Comparison of ENCODE assay signal across 21 mouse cellular contexts in the genomic region with DNA sequence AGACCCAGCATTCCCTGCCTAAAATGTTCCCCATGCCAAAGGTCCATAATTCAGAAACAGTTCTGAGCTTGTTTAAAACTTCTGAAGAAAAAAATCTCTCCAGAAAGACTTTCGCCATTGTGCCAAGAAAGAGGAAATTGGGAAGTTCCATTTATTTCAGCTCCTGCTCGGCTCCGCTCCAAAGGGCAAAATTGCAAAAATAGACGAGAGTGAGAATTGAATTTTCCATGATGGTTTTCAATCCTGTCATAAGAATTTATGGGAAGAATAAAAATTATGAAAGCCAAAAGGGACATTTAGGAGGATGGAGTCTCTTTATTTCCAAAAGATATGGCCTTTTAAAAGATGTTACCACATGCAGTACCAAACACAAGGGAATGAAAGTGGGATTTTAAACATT.
DNase-seq lines count a peak whose midpoint lies in the region; ATAC-seq lines count a peak whose summit lies in the region.
"Had no signal": no experiment of that assay in that cellular context is flagged by ENCODE, and none has a peak within 500 bp of the region (broad histone marks: within the 10 kb centered on the region; RNA-seq: fewer than 3 reads in every experiment).

No protein-coding gene starts in this region.

- no peak overlapping the region for H3K27ac ChIP-seq in heart, embryonic 10.5 days
- no peak overlapping the region for H3K27ac ChIP-seq in midbrain, embryonic 16.5 days (ENCODE audit: low read length)
- H3K27ac ChIP-seq: forebrain, embryonic 15.5 days; hindbrain, embryonic 12.5 days; limb, embryonic 15.5 days; liver, embryonic 14.5 days; midbrain, embryonic 12.5 days had no signal

- DNase-seq in heart, adult 11 months, result peak; percentile 92
- DNase-seq in heart, embryonic 10.5 days (ENCODE audit: low spot score), result no peak
- peak; percentile 15 for DNase-seq in kidney, postnatal 10 days
- DNase-seq in kidney, postnatal 4 days, result no peak
- DNase-seq in heart, postnatal 36 days, result peak; percentile 21 to 32
- DNase-seq in lung, postnatal 14 days, result peak; percentile 67
- no peak for DNase-seq in thymus, postnatal 25 days
- DNase-seq: adrenal gland, postnatal 14 days; cerebellum, adult 8-10 months; cerebellum, postnatal 36 days; kidney, adult 11 months; layer of hippocampus, adult 9-11 months; thymus, adult 18-20 months; thymus, postnatal 4 days had no signal

- H3K9ac ChIP-seq in midbrain, embryonic 16.5 days (ENCODE audit: low read depth, low read length), result no peak overlapping the region
- H3K9ac ChIP-seq: forebrain, embryonic 15.5 days; hindbrain, embryonic 12.5 days; limb, embryonic 15.5 days; liver, embryonic 14.5 days; midbrain, embryonic 12.5 days had no signal

- no peak overlapping the region for H3K4me3 ChIP-seq in heart, embryonic 10.5 days
- no peak overlapping the region for H3K4me3 ChIP-seq in midbrain, embryonic 16.5 days (ENCODE audit: low read depth, low read length)
- H3K4me3 ChIP-seq: forebrain, embryonic 15.5 days; hindbrain, embryonic 12.5 days; limb, embryonic 15.5 days; midbrain, embryonic 12.5 days had no signal

- H3K9me3 ChIP-seq in heart, embryonic 10.5 days, result no peaks in the 10 kb centered on the region
- no peaks in the 10 kb centered on the region for H3K9me3 ChIP-seq in midbrain, embryonic 16.5 days (replicated peaks; ENCODE audit: control insufficient read depth, low read length, poor library complexity, severe bottlenecking)
- H3K9me3 ChIP-seq: forebrain, embryonic 15.5 days; hindbrain, embryonic 12.5 days; limb, embryonic 15.5 days; midbrain, embryonic 12.5 days had no signal

- 93% methylated on average over 4 of the region's 4 CpGs for WGBS in heart, embryonic 10.5 days
- WGBS in midbrain, embryonic 16.5 days, result 97% methylated on average over 4 of the region's 4 CpGs

- no peak overlapping the region for H3K4me2 ChIP-seq in midbrain, embryonic 16.5 days (ENCODE audit: low read length)
- H3K4me2 ChIP-seq: forebrain, embryonic 15.5 days; hindbrain, embryonic 12.5 days; limb, embryonic 15.5 days; midbrain, embryonic 12.5 days had no signal

- H3K4me1 ChIP-seq in heart, embryonic 10.5 days, result no peaks in the 10 kb centered on the region
- no peaks in the 10 kb centered on the region for H3K4me1 ChIP-seq in midbrain, embryonic 16.5 days (ENCODE audit: control insufficient read depth, insufficient read depth, low read length)
- H3K4me1 ChIP-seq: forebrain, embryonic 15.5 days; hindbrain, embryonic 12.5 days; limb, embryonic 15.5 days; midbrain, embryonic 12.5 days had no signal

- ATAC-seq in midbrain, embryonic 16.5 days, result no peak
- ATAC-seq: CD4-positive, CD25-positive, alpha-beta regulatory T cell, adult 4 months; forebrain, embryonic 15.5 days had no signal

- intact Hi-C loops in heart, postnatal 36 days (cut with DNase I), result no loop called here

- H3K36me3 ChIP-seq in heart, embryonic 10.5 days, result no peaks in the 10 kb centered on the region
- H3K36me3 ChIP-seq in midbrain, embryonic 16.5 days (ENCODE audit: control insufficient read depth, insufficient read depth, low read length), result no peaks in the 10 kb centered on the region
- H3K36me3 ChIP-seq: forebrain, embryonic 15.5 days; hindbrain, embryonic 12.5 days; limb, embryonic 15.5 days; midbrain, embryonic 12.5 days had no signal

- no peaks in the 10 kb centered on the region for H3K27me3 ChIP-seq in heart, embryonic 10.5 days (ENCODE audit: insufficient read depth, poor library complexity, severe bottlenecking)
- H3K27me3 ChIP-seq in midbrain, embryonic 16.5 days (ENCODE audit: control insufficient read depth, insufficient read depth, low read depth, low read length), result no peaks in the 10 kb centered on the region
- H3K27me3 ChIP-seq: forebrain, embryonic 15.5 days; hindbrain, embryonic 12.5 days; limb, embryonic 15.5 days; midbrain, embryonic 12.5 days had no signal

Comparison
In these comparisons a context has a peak if more than half of its experiments do, and no peak if none do; other contexts are left out.
1. DNase-seq: peak in heart, adult 11 months (single experiment), kidney, postnatal 10 days (single experiment), heart, postnatal 36 days (2 of 2) and lung, postnatal 14 days (single experiment); none in heart, embryonic 10.5 days (single experiment), kidney, postnatal 4 days (0 of 2) and thymus, postnatal 25 days (single experiment).